Mouse (Mus musculus): ENCODE data around the gene Gnpat. TPM values are rescaled to one million over a fixed set of nuclear protein-coding genes. Genes with fewer than 3 reads are reported as not detected.

The Gnpat gene
- polyA plus RNA-seq, 2 experiments, result 94.8 to 95.1 TPM

DNA sequence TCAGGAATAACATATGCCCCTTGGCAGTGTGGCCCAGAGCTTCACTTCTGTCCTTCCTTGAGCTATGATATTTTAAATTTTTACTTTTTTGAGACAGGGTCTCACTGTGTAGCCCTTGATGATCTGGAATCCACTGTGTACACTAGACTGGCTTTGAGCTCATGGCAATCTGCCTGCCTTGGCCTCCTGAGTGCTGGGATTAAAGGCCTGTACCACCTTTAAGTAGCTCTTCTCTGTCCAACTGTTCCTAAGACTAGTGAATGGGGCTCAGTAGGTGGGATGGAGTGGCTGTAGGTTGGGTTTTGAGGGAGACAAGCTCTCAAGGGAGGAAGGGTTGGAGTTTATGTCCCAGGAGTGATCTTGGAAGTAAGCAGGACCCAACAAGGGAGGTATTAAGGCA is 27.0 kb upstream of the Gnpat start:
- Histone ChIP-seq H3K4me1 (ENCODE audit: control insufficient read depth, insufficient read depth, low read length) (peaks cover 7% of the 10 kb centered on the region; the same call in 1 of the 2 replicates), H3K27me3 (ENCODE audit: control insufficient read depth, insufficient read depth, low read length) (no peaks in the 10 kb centered on the region), H3K4me2 (replicated peaks; ENCODE audit: low read depth, low read length, severe bottlenecking) (no peak overlapping the region), H3K36me3 (ENCODE audit: control insufficient read depth, insufficient read depth, low read length) (peaks cover 31% of the 10 kb centered on the region), H3K9ac (ENCODE audit: low read depth, low read length, severe bottlenecking) (no peak overlapping the region), H3K9me3 (ENCODE audit: control insufficient read depth, low read length) (no peaks in the 10 kb centered on the region), H3K4me3 (replicated peaks; ENCODE audit: low read length) (no peak overlapping the region), H3K27ac (replicated peaks; ENCODE audit: low read depth, low read length) (no peak overlapping the region)
- DNase-seq (ENCODE audit: low spot score), result no peak
- no peak for ATAC-seq (ENCODE audit: low FRiP score, low read depth)
- TF ChIP-seq POLR2A (IDR thresholded peaks at IDR 0.05; ENCODE audit: borderline replicate concordance, extremely low read depth, insufficient read depth, insufficient read length), result no peak

DNA sequence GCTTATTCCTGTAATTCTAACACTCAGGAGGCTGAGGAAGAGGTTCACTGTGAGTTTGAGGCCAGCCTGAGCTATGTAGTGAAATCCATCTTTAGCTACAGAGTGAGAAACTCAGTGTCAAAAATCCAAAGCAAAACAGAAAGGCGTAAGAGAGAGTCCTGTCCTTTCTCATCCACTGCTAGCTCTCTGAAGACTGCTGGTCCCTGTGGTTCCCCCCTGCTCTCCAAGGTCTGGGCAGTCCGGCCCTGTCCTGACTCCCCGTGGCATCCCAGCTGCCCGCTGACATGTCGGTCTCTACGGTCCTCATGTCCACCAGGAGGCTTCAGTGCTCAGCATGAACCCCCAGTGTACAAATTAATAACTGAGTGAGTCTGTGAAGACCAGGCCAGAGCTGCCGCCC is 26.6 kb upstream of the Gnpat start:
- TF ChIP-seq POLR2A (IDR thresholded peaks at IDR 0.05; ENCODE audit: borderline replicate concordance, extremely low read depth, insufficient read depth, insufficient read length), result no peak
- H3K4me3 ChIP-seq (replicated peaks; ENCODE audit: low read length), result no peak overlapping the region
- 79% methylated on average over 7 of the region's 7 CpGs for WGBS
- no peaks in the 10 kb centered on the region for H3K27me3 ChIP-seq (ENCODE audit: control insufficient read depth, insufficient read depth, low read length)
- no peak overlapping the region for H3K9ac ChIP-seq (ENCODE audit: low read depth, low read length, severe bottlenecking)
- ATAC-seq (ENCODE audit: low FRiP score, low read depth) (no peak), DNase-seq (ENCODE audit: low spot score) (no peak)
- H3K4me2 ChIP-seq (replicated peaks; ENCODE audit: low read depth, low read length, severe bottlenecking), result no peak overlapping the region
- H3K9me3 ChIP-seq (ENCODE audit: control insufficient read depth, low read length), result no peaks in the 10 kb centered on the region
- H3K27ac ChIP-seq (replicated peaks; ENCODE audit: low read depth, low read length), result no peak overlapping the region
- peaks cover 36% of the 10 kb centered on the region for H3K36me3 ChIP-seq (ENCODE audit: control insufficient read depth, insufficient read depth, low read length)
- H3K4me1 ChIP-seq (ENCODE audit: control insufficient read depth, insufficient read depth, low read length), result peaks cover 7% of the 10 kb centered on the region; the same call in 1 of the 2 replicates

GRCm38 (mm10) chr8:124836907-124837306 is 25.9 kb upstream of the Gnpat start:
- no peaks in the 10 kb centered on the region for H3K27me3 ChIP-seq (ENCODE audit: control insufficient read depth, insufficient read depth, low read length)
- no peak for DNase-seq (ENCODE audit: low spot score)
- no peaks in the 10 kb centered on the region for H3K9me3 ChIP-seq (ENCODE audit: control insufficient read depth, low read length)
- no peak for TF ChIP-seq POLR2A (IDR thresholded peaks at IDR 0.05; ENCODE audit: borderline replicate concordance, extremely low read depth, insufficient read depth, insufficient read length)
- H3K9ac ChIP-seq (ENCODE audit: low read depth, low read length, severe bottlenecking), result no peak overlapping the region
- no peak overlapping the region for H3K27ac ChIP-seq (replicated peaks; ENCODE audit: low read depth, low read length)
- peaks cover 7% of the 10 kb centered on the region; the same call in 1 of the 2 replicates for H3K4me1 ChIP-seq (ENCODE audit: control insufficient read depth, insufficient read depth, low read length)
- no peak for ATAC-seq (ENCODE audit: low FRiP score, low read depth)
- WGBS, result 91% methylated on average over 2 of the region's 2 CpGs
- H3K4me3 ChIP-seq (replicated peaks; ENCODE audit: low read length), result no peak overlapping the region
- H3K4me2 ChIP-seq (replicated peaks; ENCODE audit: low read depth, low read length, severe bottlenecking), result no peak overlapping the region
- peaks cover 42% of the 10 kb centered on the region for H3K36me3 ChIP-seq (ENCODE audit: control insufficient read depth, insufficient read depth, low read length)

GRCm38 (mm10) chr8:124837956-124838355 is 24.9 kb upstream of the Gnpat start:
- no peak for ATAC-seq (ENCODE audit: low FRiP score, low read depth)
- Histone ChIP-seq H3K27ac (replicated peaks; ENCODE audit: low read depth, low read length) (no peak overlapping the region), H3K4me1 (ENCODE audit: control insufficient read depth, insufficient read depth, low read length) (peaks cover 7% of the 10 kb centered on the region; the same call in 1 of the 2 replicates), H3K9ac (ENCODE audit: low read depth, low read length, severe bottlenecking) (no peak overlapping the region), H3K27me3 (ENCODE audit: control insufficient read depth, insufficient read depth, low read length) (no peaks in the 10 kb centered on the region), H3K4me2 (replicated peaks; ENCODE audit: low read depth, low read length, severe bottlenecking) (no peak overlapping the region), H3K36me3 (ENCODE audit: control insufficient read depth, insufficient read depth, low read length) (peaks cover 44% of the 10 kb centered on the region), H3K4me3 (replicated peaks; ENCODE audit: low read length) (no peak overlapping the region), H3K9me3 (ENCODE audit: control insufficient read depth, low read length) (no peaks in the 10 kb centered on the region)
- 84% methylated on average over 2 of the region's 2 CpGs for WGBS
- no peak for TF ChIP-seq POLR2A (IDR thresholded peaks at IDR 0.05; ENCODE audit: borderline replicate concordance, extremely low read depth, insufficient read depth, insufficient read length)
- DNase-seq (ENCODE audit: low spot score), result no peak

- Histone ChIP-seq H3K4me2 (replicated peaks; ENCODE audit: low read depth, low read length, severe bottlenecking) (no peak overlapping the region), H3K9me3 (ENCODE audit: control insufficient read depth, low read length) (no peaks in the 10 kb centered on the region), H3K27me3 (ENCODE audit: control insufficient read depth, insufficient read depth, low read length) (no peaks in the 10 kb centered on the region), H3K27ac (replicated peaks; ENCODE audit: low read depth, low read length) (no peak overlapping the region), H3K9ac (ENCODE audit: low read depth, low read length, severe bottlenecking) (no peak overlapping the region), H3K4me3 (replicated peaks; ENCODE audit: low read length) (no peak overlapping the region), H3K36me3 (ENCODE audit: control insufficient read depth, insufficient read depth, low read length) (peaks cover 47% of the 10 kb centered on the region), H3K4me1 (ENCODE audit: control insufficient read depth, insufficient read depth, low read length) (0 out of 2 replicates have a peak, but pooled peaks cover under 1% of the 10 kb centered on the region)
- 93% methylated on average over 10 of the region's 10 CpGs for whole genome bisulfite sequencing
- ATAC-seq (ENCODE audit: low FRiP score, low read depth) (no peak), DNase-seq (ENCODE audit: low spot score) (no peak)
- TF ChIP-seq POLR2A (IDR thresholded peaks at IDR 0.05; ENCODE audit: borderline replicate concordance, extremely low read depth, insufficient read depth, insufficient read length), result no peak
These were observed 23.5 kb upstream of the Gnpat start for GRCm38 (mm10) chr8:124839371-124839770.

DNA sequence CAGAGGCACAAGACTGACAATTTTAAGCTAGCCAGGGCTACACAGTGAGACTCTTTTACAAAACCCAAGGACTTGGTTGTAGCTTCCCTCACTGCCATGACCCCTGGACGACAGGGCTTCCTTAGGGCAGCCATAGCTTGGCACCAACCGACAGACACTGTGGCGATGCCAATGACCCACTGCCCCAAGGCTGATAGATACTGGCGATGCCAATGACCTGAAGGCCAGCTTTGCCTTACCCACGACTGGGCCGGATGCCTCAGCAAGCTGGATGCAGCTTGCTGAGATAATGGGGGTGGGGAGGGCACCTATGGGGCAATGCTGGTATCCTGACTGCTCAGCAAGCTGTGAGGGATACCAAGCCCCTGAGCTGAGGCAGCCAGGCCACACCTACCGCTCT is 21.9 kb upstream of the Gnpat start:
- Histone ChIP-seq H3K4me1 (ENCODE audit: control insufficient read depth, insufficient read depth, low read length) (no peaks in the 10 kb centered on the region), H3K9ac (ENCODE audit: low read depth, low read length, severe bottlenecking) (no peak overlapping the region), H3K27ac (replicated peaks; ENCODE audit: low read depth, low read length) (no peak overlapping the region), H3K36me3 (ENCODE audit: control insufficient read depth, insufficient read depth, low read length) (peaks cover 52% of the 10 kb centered on the region), H3K9me3 (ENCODE audit: control insufficient read depth, low read length) (no peaks in the 10 kb centered on the region), H3K27me3 (ENCODE audit: control insufficient read depth, insufficient read depth, low read length) (no peaks in the 10 kb centered on the region), H3K4me3 (replicated peaks; ENCODE audit: low read length) (no peak overlapping the region), H3K4me2 (replicated peaks; ENCODE audit: low read depth, low read length, severe bottlenecking) (no peak overlapping the region)
- ATAC-seq (ENCODE audit: low FRiP score, low read depth) (no peak), DNase-seq (ENCODE audit: low spot score) (no peak)
- 89% methylated on average over 7 of the region's 7 CpGs for WGBS
- TF ChIP-seq POLR2A (IDR thresholded peaks at IDR 0.05; ENCODE audit: borderline replicate concordance, extremely low read depth, insufficient read depth, insufficient read length), result no peak

Data from limb, embryonic 14.5 days (tissue).